Mouse (Mus musculus) subcutaneous adipose tissue, adult 2 months (tissue): ENCODE measurements around the gene Lrrc4. TPM values are rescaled to one million over a fixed set of nuclear protein-coding genes. Genes with fewer than 3 reads are reported as not detected.

Experiments
- polyA plus RNA-seq: library from polyadenylated mRNA; depleted of rRNA; stranded (reverse); fragments of >200 nt; gene quantifications from 2 replicates; pipeline ENCODE4 v1.2.3, GENCODE M21; 2012; ENCODE audit warnings: low replicate concordance; rRNA removed

Lrrc4 gene
- polyA plus RNA-seq: 1.3 and 1.9 TPM in 2 replicates

GRCm38 (mm10) chr6:28831011-28831853 is at the start of gene Lrrc4:
Gene Lrrc4 (minus strand): TSS chr6:28831747.

Other genes starting within 250 kb of the Lrrc4 start
- 107 and 1,308 TPM in 2 replicates for gene Lep, start 228.5 kb upstream of the Lrrc4 start, polyA plus RNA-seq